Mouse (Mus musculus) left cerebral cortex, postnatal 10 days (tissue): ENCODE data around the gene Pan3. TPM values are rescaled to one million over a fixed set of nuclear protein-coding genes. Genes with fewer than 3 reads are reported as not detected.

Experiments
- DNase-seq, 2 experiments: peaks; one replicate each; pipeline ENCODE4 v3.0.0; 2021 to 2022; ENCODE audit warnings: low spot score in 2 of 2, mixed read lengths in 1 of 2; ENCODE audit errors: extremely low spot score in 1 of 2
- intact Hi-C: fragments of 180-260 bp; cut with DNase I; formaldehyde crosslinking; loops from one replicate; pipeline ENCODE4 v1.15.1; 2025
- total RNA-seq, 2 experiments: library from RNA; stranded (reverse); gene quantifications; 2 replicates each; pipeline ENCODE4 v1.2.3; 2021

The Pan3 gene
- total RNA-seq, 2 experiments from 2014 or later: 85.0 to 96.8 TPM

- intact Hi-C loops: loop anchor here (5.0 kb wide), 1 partner anchor 267 kb away; no protein-coding TSS in a partner anchor
- no peak for DNase-seq
These were observed 150.2 kb downstream of the Pan3 start for GRCm38 (mm10) chr5:147580181-147580580.

GRCm38 (mm10) chr5:147583702-147584298 lies 153.8 kb downstream of the Pan3 start:
- intact Hi-C loops: loop anchor here (5.0 kb wide), 1 partner anchor 264 kb away; no protein-coding TSS in a partner anchor
- DNase-seq: peak; percentile 57 to 85

DNA sequence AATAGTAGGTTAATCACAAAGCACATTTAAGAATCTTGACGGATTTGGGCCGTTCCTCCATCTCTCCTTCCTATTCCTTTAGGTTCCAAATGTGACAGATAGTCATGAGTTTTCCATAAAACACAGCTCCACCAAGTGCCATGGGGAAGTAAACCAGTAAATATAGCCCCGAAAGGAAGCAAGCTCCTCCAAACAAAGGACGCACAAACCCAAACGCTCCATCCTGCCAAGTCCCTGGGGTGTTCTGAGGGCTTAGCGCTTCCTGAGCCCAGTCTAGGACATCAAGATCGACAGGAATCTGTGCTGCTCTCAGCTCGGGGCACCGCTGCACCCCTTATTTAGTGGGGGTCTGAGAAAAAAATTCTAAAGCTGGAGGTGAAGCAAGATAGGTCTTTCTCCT lies 154.7 kb downstream of the Pan3 start:
- intact Hi-C loops: loop anchor here (5.0 kb wide), 1 partner anchor 263 kb away; no protein-coding TSS in a partner anchor
- peak in 1 of 2 experiments; percentile 63 for DNase-seq

DNA sequence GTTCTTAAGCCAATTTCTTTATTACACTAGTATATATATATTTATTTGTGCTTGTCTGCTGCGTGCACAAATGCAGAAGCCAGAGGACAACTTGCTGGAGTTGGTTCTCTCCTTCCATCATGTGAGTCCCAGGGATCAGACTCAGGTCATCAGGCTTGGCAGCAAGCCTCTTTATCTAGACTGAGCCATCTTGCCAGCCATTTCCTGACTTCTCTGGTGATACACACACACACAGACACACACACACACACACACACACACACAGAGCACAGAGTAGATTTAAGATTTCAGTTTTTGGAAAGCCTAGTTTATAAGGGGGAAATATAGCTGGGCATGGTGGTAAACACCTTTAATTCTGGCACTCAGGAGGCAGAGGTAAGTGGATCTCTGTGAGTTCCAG lies 155.1 kb downstream of the Pan3 start:
- intact Hi-C loops: no loop called here
- DNase-seq: no peak

- intact Hi-C loops: no loop called here
- DNase-seq: peak in 1 of 2 experiments; percentile 77
These were observed 159.9 kb downstream of the Pan3 start for GRCm38 (mm10) chr5:147589814-147590213.

- intact Hi-C loops: no loop called here
- no peak for DNase-seq
These were observed 167.9 kb downstream of the Pan3 start for GRCm38 (mm10) chr5:147597825-147598224.

Other genes starting within 250 kb of the Pan3 start
- gene Gsx1, start 241.5 kb upstream of the Pan3 start, total RNA-seq: under 1 TPM; 0.59 to 0.88 TPM
- not detected for gene Pdx1, start 160.2 kb upstream of the Pan3 start, total RNA-seq
- not detected for gene Cdx2, start 122.9 kb upstream of the Pan3 start, total RNA-seq
- not detected for gene Urad, start 107.7 kb upstream of the Pan3 start, total RNA-seq
- gene Flt3, start 29.7 kb upstream of the Pan3 start, total RNA-seq: 1 to 10 TPM; 2.2 to 2.6 TPM